Mouse (Mus musculus): ENCODE data around the gene Tmem41a. TPM values are rescaled to one million over a fixed set of nuclear protein-coding genes. Genes with fewer than 3 reads are reported as not detected.

Gene Tmem41a
- total RNA-seq, 2 experiments from 2014 or later, result 11.2 to 13.8 TPM

DNA sequence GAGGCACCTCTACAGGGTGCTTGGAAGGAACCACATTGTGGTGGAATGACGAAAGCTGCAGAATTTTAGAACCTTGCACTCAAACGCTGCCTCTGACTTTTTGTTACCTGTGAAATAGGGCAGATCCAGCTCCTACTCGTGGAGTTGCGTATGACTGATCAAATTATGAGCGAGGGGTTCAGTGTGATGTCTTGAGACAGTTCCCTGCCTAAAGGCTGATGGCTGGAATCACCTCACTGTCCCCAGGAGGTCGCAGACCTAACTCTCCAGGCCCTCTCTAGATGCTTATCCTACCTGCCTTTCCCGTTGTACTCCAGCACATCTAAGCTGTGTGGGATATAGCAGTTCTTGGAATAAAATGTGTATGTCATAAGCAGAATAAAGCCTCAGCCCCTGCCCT, 41.4 kb downstream of the Tmem41a start:
- DNase-seq, result no peak
- intact Hi-C loops (cut with DNase I), result no loop called here

DNA sequence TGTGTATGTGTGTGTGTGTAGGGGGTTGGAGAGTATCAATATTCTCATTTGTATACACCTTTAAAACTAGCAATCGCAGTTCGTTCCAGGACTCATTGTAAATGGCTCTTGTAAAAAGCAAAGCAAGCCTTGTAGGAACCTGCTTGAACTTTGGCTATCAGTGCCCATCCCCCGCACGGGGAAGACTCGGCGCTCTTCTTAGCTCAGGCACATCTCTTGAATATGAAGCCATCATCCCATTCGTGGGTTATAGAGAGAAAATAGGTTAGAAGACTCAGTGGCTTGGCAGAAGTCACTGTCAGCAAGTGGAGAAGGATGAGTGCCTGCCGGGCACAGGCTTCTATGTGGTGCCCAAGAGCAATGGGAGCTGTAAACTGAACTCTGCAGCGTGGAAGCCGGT, 42.7 kb downstream of the Tmem41a start:
- intact Hi-C loops (cut with DNase I), result no loop called here

DNA sequence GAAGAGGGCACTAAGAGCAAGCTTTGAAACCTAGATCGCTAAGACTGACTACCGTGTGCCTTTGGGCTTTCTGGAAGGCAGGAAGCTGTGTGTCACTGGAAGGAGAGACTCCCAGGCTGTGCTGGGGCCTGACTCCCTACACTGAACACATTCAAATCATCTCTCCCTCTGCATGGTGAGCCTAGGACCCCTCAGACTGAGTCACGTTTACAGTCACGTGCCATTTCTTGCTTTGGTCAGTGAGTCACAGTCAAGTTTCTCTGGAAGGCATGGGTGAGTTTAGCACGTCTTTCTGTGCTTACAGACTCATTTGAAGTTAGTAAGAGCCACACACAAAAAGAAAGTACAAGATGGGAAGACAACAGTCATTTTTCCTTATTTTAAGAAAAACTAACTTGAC, 46.1 kb downstream of the Tmem41a start:
- DNase-seq, result no peak
- intact Hi-C loops (cut with DNase I), result no loop called here

More for the DNA sequence above, 42.7 kb downstream of the Tmem41a start:
- no peak for DNase-seq

DNA sequence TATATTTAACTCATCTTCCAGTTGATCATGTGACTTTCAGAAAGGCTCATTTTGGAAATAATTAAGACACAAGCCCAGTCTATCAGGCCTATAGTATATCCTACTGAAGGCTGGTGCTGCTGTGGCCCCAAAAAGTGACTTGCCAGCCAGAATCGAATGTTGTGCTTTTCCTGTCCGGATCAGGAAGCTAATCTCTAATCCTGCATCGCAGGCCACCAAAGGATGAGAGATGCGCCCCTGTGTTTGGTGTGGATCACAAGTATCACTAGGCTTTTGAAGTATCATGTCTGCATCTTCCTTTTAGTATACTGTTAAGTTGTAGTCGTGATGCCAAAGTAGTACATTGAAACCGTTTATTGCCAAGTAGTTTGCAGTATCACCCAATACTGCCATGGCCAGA, 53.5 kb downstream of the Tmem41a start:
- no peak for DNase-seq
- intact Hi-C loops (cut with DNase I), result no loop called here

DNA sequence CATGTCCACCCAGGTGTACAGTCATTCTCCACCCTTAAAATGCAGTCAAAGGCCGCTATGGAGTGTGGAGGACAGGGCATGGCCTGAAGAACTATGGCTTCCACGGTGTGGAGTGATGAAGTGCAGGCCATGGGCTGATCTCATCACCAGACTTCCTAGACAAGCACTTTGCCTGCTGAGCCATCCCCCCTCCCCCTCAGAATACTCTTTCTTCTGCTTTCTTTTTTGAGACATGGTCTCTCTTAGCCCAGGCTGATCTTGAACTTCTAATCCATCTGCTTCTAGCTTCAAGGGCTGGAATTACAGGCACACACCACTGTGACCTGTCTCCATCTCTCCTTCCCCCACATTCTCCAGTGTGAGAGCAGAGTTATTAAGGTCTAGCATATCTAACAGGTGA, 59.8 kb downstream of the Tmem41a start:
- intact Hi-C loops (cut with DNase I), result no loop called here
- no peak for DNase-seq

Other genes starting within 250 kb of the Tmem41a start
- 10 to 100 TPM; 17.1 to 21.8 TPM for gene Ehhadh, start 159.7 kb downstream of the Tmem41a start, total RNA-seq (2021)
- gene Map3k13, start 153.2 kb downstream of the Tmem41a start, total RNA-seq (2021), result 1 to 10 TPM in 1 of 2 experiments, under 1 TPM in 1; 0.76 to 1.2 TPM
- gene Liph, start 48.1 kb upstream of the Tmem41a start, total RNA-seq (2021), result not detected
- 10 to 100 TPM; 19.8 to 19.9 TPM for gene Senp2, start 61.9 kb upstream of the Tmem41a start, total RNA-seq (2021)
- 10 to 100 TPM in 1 of 2 experiments, 1 to 10 TPM in 1; 4.6 to 10.1 TPM for gene Igf2bp2, start 215.7 kb upstream of the Tmem41a start, total RNA-seq (2021)

All from heart, postnatal 36 days (tissue).